Mouse (Mus musculus) ES-E14 (cell line): ENCODE data around the gene Cys1. TPM values are rescaled to one million over a fixed set of nuclear protein-coding genes. Genes with fewer than 3 reads are reported as not detected.
A peak's percentile ranks its signal among the peaks of the same experiment; 100 is the strongest.

ENCODE experiments used
- DNase-seq: peaks from one replicate; pipeline ENCODE4 v3.0.0-alpha.2; 2013; ENCODE audit warnings: low read depth, low spot score
- H3K27ac ChIP-seq: 2 replicates; pipeline ENCODE4 v1.5.1; 2012; ENCODE audit warnings: low read depth, mild to moderate bottlenecking, low read length, moderate library complexity, mixed read lengths; ENCODE audit not compliant: poor library complexity, insufficient read depth, severe bottlenecking
- H3K36me3 ChIP-seq: 2 replicates; pipeline ENCODE4 v1.6.1; 2012; ENCODE audit warnings: mild to moderate bottlenecking, low read length, moderate library complexity, mixed read lengths; ENCODE audit not compliant: control insufficient read depth, poor library complexity, insufficient read depth, severe bottlenecking
- H3K4me1 ChIP-seq, 2 experiments: fragments of 150-350 bp in 1 of 2; sonication (generic) in 1 of 2; 2 replicates each; pipeline ENCODE4 v1.6.1; 2012; ENCODE audit warnings: low read length in 2 of 2, mild to moderate bottlenecking in 1 of 2, mixed read lengths in 1 of 2; ENCODE audit not compliant: control insufficient read depth in 2 of 2, insufficient read depth in 2 of 2, poor library complexity in 1 of 2
- H3K4me3 ChIP-seq, 2 experiments: fragments of 150-350 bp in 1 of 2; sonication (generic) in 1 of 2; 2 replicates each; pipeline ENCODE4 v1.5.1; 2012; ENCODE audit warnings: low read length in 2 of 2, low read depth in 1 of 2, mild to moderate bottlenecking in 1 of 2, mixed read lengths in 1 of 2; ENCODE audit not compliant: insufficient read depth in 1 of 2, poor library complexity in 1 of 2, severe bottlenecking in 1 of 2
- H3K9ac ChIP-seq: 2 replicates; pipeline ENCODE4 v1.6.1; 2012; ENCODE audit warnings: low read depth, mild to moderate bottlenecking, low read length, mixed read lengths; ENCODE audit not compliant: poor library complexity, insufficient read depth, severe bottlenecking
- H3K9me3 ChIP-seq: fragments of 150-350 bp; sonication (generic); 2 replicates; pipeline ENCODE4 v1.6.1; 2012; ENCODE audit warnings: low read depth, mild to moderate bottlenecking, low read length; ENCODE audit not compliant: control insufficient read depth, insufficient read depth
- CHD2 ChIP-seq: IDR thresholded peaks from 2 replicates; pipeline ENCODE4 v1.6.1; 2014; ENCODE audit warnings: mild to moderate bottlenecking, low read depth, low read length, inconsistent platforms
- HCFC1 ChIP-seq: IDR thresholded peaks from 2 replicates; pipeline ENCODE4 v1.6.1; 2012; ENCODE audit warnings: low read length, inconsistent platforms, borderline replicate concordance; ENCODE audit not compliant: insufficient read depth
- MAFK ChIP-seq: IDR thresholded peaks from 2 replicates; pipeline ENCODE4 v1.6.1; 2014; ENCODE audit warnings: mild to moderate bottlenecking, low read depth, low read length, inconsistent platforms; ENCODE audit not compliant: insufficient read depth
- ZC3H11A ChIP-seq: IDR thresholded peaks from 2 replicates; pipeline ENCODE4 v1.6.1; 2012; ENCODE audit warnings: low read depth, mild to moderate bottlenecking, inconsistent platforms, low read length, borderline replicate concordance
- ZNF384 ChIP-seq: IDR thresholded peaks from 2 replicates; pipeline ENCODE4 v1.6.1; 2012; ENCODE audit warnings: low read depth, low read length, inconsistent platforms
- in situ Hi-C, 2 experiments: fragments of 600-800 bp; cut with MboI; formaldehyde crosslinking; loops; one replicate each; pipeline ENCODE4 v1.15.1; 2025; ENCODE audit warnings: low sequenced_read_pairs in 2 of 2, inconsistent platforms in 1 of 2; ENCODE audit not compliant: unreplicated experiment in 2 of 2
- total RNA-seq: library from RNA; depleted of rRNA; stranded (reverse); fragments of 300-350 nt; gene quantifications from 2 replicates; pipeline ENCODE4 v1.2.3, GENCODE M21; 2012

Cys1 gene
- total RNA-seq, 1 experiment, result not detected

- in situ Hi-C loops, result no loop called here
- no peak for TF ChIP-seq ZC3H11A
- TF ChIP-seq CHD2, result no peak
- TF ChIP-seq ZNF384, result no peak
- TF ChIP-seq HCFC1, result no peak
- no peak for TF ChIP-seq MAFK
- no peaks in the 10 kb centered on the region for H3K9me3 ChIP-seq
- peak overlapping the region; percentile 83 to 90 for H3K4me3 ChIP-seq
- peak; percentile 96 for DNase-seq
- peak overlapping the region; percentile 90 for H3K27ac ChIP-seq
- peaks cover 6 to 9% of the 10 kb centered on the region in 2 experiments; a peak in 3 of 4 replicates for H3K4me1 ChIP-seq
- peak overlapping the region; percentile 90 for H3K9ac ChIP-seq
- peaks cover 24% of the 10 kb centered on the region for H3K36me3 ChIP-seq
These were observed 29.8 kb downstream of the Cys1 start for GRCm38 (mm10) chr12:24651642-24652342.

GRCm38 (mm10) chr12:24651063-24651557 lies 30.5 kb downstream of the Cys1 start, which contains the start of gene Klf11:
Gene Klf11, plus strand, starts transcription at chr12:24651274.
- Histone ChIP-seq H3K4me1 (peaks cover 6 to 9% of the 10 kb centered on the region in 2 experiments; a peak in 3 of 4 replicates), H3K36me3 (peaks cover 19% of the 10 kb centered on the region), H3K9me3 (no peaks in the 10 kb centered on the region), H3K4me3 (peak within 1 kb of the TSS; percentile 83 to 90), H3K9ac (peak within 1 kb of the TSS; percentile 90), H3K27ac (peak within 1 kb of the TSS; percentile 90)
- DNase-seq, result peak; percentile 91
- TF ChIP-seq ZNF384 (no peak), HCFC1 (no peak), CHD2 (no peak), ZC3H11A (no peak), MAFK (no peak)
- in situ Hi-C loops, result no loop called here

- Histone ChIP-seq H3K27ac (no peak overlapping the region), H3K9me3 (no peaks in the 10 kb centered on the region), H3K9ac (peak overlapping the region; percentile 88), H3K36me3 (peaks cover 16% of the 10 kb centered on the region), H3K4me1 (peaks cover 6 to 9% of the 10 kb centered on the region in 2 experiments; a peak in 3 of 4 replicates), H3K4me3 (peak overlapping the region; percentile 75 to 79)
- in situ Hi-C loops, result no loop called here
- DNase-seq, result no peak
- TF ChIP-seq HCFC1 (no peak), MAFK (no peak), CHD2 (no peak), ZNF384 (no peak), ZC3H11A (no peak)
These were observed 31.1 kb downstream of the Cys1 start for GRCm38 (mm10) chr12:24650415-24651062.

DNA sequence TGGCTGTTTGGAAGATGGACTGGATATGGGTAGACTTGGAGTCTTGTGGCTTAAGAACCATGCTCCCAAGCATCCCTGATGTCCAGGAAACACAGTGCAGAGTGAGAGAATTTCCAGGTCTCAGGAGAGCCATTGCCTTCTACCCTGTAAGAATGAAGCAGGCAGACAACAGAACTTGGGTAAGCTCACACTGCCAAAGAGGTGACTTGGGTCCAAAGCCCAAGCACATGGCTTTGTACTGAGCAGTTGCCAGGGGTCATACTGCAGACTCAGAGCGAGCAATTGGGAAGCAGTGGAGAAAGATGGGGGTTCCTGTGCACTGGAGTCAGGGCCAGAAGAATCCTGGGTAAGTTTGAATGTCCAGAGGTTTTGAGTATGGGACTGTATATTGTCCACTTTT lies 33.5 kb downstream of the Cys1 start:
- in situ Hi-C loops, result no loop called here
- DNase-seq, result no peak
- Histone ChIP-seq H3K9ac (no peak overlapping the region), H3K27ac (no peak overlapping the region), H3K4me1 (peaks cover 9% of the 10 kb centered on the region in 2 experiments; a peak in 3 of 4 replicates), H3K4me3 (no peak overlapping the region), H3K36me3 (no peaks in the 10 kb centered on the region), H3K9me3 (no peaks in the 10 kb centered on the region)
- TF ChIP-seq ZC3H11A (no peak), MAFK (no peak), ZNF384 (no peak), CHD2 (no peak), HCFC1 (no peak)
